Mouse (Mus musculus) frontal cortex, postnatal 36 days (tissue): ENCODE results near the gene Slc7a7.

Source experiments
- DNase-seq, 2 experiments: peaks; one replicate each; pipeline ENCODE4 v3.0.0; 2022; ENCODE audit warnings: low spot score in 2 of 2

Gene Slc7a7

DNA sequence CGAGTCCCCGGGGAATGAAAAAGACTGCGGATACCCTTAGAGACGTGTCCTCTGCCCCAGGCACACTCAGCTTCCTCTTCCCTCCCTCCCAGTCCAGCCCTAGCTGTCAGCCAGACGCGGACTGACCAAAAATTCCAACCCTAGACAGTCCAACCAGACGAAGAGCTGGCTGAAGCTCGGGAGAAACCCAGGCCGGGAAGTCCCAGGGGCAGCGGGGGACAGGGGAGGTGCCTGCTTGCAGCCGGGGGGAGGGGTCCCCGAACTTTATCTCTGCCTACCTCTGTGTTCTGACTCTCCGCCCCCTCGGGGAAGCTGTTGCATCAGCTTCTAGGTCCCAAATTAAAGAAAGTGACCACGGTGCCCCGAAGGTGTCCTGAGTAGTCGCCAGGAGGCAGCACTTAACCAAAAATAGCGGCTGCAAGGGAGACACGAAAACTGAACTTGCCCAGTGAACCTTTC, at the start of gene Slc7a7:
Gene Slc7a7, minus strand, starts transcription at position 158 of the 459 bp plus-strand sequence.
- DNase-seq = no peak

DNA sequence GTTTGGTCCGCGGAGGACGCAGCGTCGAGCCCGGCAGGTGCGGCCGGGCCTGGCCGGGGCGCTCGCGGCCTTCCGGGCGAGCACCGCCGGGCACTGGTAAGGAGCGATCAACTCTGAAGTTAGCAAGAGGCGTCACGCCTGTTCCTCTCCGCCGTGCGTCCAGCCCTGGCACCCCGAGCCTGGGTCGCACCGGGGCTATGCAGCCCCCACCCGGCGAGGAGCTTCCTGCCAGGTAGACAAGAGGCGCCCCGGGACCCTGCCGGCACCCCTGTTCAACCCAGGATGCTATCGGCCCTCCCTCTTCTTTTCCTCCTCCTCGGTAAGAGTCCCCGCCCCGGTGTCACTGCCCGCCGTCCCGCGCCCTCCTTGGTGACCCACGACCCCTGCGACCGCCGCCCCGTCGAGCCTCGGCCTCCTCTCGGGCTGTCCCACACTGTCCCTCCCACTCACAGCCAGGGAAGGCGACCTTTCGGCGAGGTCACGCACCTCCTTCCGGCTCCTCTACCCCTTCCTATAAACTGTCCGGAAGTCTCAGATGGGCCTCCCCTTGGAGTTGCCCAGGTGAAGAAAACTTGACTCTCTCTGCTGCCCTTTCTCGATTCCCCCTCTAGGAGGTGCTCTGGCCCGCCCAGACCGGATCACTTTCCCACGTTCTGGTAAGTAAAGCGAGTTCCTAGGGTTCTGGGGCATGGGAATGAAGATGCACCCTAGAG, 46.9 kb upstream of the Slc7a7 start:
- DNase-seq = peak; percentile 24 to 30

DNA sequence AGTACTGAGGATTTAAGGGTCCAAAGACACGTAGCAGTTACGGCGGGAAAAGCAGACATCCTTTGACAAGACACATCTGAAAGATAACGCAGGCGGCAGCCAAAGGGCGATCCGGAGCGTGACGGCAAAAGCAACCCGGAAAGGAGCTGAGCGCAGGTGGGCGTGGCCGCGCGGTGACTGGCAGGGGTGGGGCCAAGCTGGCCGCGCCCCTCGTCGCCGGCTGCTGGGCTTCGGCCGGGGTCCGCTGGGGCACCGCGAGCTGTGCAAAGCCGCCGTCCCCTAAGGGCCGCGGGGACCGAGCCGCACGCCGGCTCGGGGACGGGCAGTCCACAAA, 46.3 kb upstream of the Slc7a7 start, which contains the start of gene Lrp10:
Gene Lrp10, plus strand, starts transcription at position 179 of the 334 bp plus-strand sequence.
- DNase-seq = peak; percentile 81 to 82

DNA sequence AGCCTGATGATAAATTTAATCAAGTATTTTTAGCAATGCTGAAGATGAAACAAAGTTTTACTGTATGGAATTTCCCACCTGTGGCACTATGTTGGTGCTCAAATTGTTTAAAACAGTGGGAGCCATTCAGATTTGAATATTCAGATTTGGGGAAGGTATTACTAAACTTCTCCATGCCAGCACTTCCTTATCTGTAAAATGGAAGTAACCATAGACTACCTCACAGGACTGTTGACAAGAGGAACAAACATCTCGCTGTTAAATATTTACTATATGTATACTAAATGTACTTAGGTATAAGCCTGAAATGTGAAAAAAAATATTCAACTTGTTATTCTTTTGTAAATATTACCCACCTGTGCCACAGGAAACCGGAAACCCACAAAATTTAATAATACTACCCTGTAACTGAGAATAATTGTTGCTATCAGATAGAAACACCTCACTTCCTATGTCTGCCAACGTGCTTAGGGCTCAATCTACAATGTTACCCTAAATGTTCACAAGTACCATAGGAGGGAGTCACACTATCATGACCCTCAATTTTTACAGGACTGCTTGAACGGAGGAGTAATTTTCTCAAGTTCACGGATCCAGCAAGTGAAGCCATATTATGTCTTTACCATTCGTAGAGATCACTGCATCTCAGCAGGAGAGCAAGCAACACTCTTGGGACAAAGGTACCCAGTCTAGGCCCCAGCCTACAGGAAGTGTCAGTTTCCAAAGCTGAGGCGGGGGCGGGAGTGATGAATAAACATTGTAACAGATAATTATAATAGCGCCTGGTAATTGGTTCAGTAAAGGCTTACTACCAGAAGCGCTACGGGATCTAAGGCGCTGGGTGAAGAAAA, 45.8 kb upstream of the Slc7a7 start:
- no peak for DNase-seq

DNA sequence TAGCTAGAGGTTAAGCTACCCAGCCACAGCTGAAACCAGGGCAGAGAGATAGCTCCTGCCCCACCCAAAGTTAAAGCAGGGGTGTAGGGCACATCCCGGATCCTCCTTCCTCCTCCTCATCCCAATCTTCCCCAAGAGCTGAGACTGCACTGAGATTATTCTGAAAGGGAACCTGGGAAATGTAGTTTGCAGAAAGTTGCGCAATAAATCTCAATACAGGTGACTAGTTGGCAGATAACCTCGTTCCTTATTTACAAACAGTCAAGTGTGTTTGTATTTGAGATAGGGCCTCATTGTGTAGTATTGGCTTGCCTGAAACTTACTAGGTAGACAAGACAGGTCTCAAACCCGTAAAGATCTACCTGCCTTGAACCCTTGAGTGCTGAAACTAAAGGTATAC, 44.6 kb upstream of the Slc7a7 start:
- no peak for DNase-seq

DNA sequence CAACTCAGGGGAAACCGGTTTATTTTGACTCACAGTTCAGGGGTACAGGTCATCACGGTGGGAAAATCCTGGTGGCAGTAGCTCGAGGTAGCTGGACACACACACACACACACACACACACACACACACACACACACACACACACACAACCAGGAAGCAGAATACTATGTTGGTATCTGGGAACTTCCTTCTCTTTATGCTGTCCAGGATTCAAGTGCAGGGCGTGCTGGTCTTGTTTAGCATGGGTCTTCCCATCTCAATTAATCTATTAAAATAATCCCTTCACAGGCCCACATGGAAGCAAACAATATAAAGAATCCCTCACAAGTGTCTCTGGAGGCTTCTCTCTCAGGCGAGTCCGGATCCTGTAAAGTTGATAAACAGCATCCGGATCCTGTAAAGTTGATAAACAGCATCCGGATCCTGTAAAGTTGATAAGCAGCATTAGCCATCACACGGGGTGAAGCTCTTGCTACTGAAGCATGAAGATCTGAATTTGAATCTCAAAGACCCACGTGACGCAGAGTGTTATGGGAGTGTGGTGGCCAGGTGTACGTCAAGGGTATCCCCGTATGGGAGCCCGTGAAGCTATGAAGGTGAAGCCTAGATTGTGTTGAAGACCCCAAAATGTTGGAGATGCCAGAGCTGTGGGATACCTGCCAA, 40.5 kb upstream of the Slc7a7 start:
- DNase-seq = no peak

DNA sequence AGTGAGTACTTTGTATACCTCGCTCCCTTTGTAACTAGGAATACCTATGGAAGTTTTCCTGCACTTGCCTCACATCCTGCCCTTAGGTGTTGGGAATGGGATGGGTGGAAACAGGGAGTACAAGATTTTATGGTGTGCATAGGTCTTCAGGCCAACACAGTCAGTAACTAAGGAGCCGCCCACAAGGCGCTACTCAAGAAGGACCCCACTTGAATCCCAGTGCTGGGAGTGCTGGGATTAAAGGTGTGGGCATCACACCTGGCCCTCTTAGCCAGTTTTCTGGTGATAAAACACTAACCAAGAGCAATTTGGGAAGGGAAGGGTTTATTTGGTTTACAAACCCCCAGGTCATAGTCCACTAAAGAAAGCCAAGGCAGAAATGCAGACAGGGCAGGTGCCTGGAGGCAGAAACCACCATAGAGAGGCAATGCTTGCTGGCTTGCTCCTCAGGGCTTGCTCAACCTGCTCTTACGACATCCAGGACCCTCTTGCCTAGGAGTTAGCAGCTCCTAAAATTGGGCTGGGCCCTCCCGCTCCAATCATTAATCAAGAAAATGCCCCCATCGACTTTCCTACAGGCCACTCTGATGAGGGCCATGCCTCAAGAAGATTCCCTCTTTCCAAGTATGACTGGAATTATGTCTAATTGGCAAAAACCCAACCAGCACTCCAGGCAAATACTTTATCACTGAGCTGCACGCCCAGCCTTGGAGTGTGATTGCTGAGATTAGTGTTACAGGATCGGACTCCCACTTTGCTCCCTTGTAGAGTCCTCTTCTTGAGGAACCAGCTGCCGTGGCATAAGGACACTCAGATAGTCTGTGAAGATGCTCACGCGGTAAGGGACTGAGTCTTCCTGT, 37.3 kb upstream of the Slc7a7 start:
- DNase-seq = no peak

DNA sequence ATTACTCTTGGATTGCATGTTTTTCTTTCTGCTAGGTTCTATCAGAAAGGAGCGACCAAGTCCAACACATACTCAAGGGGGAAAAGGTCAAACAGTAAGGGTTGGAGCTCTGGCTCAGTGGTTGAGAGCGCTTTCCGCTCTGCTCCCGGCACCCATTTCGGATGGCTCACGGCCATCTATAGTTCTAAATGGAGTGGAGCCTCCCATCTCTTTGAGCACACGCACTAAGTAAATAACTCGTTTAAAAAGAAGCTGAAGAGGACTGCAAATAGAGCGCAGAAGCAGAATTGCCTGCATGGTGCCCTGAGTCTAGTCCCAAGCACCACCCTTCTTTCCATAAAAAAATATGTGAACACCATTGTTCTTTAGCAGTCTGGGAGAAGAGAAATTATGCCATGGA, 36.0 kb upstream of the Slc7a7 start:
- no peak for DNase-seq

DNA sequence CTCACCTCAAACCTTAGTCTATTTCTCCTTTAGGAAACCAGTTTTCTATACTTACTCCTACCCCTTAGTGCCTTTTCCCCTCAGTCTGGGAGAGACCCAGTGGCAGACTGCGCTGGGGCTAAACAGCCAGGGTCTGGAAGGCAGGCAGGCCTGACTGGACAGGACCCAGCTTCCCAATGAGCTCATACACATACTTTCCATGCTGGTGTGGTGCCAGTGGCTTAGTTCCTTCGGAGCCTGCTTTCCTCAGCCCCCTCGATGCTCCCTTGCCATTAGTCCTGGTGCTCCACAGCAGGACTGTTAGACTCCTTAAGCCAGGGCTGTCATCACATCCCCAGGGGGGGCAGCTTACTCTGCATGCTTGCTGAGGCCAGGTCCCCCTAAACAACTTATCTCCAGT, 27.9 kb upstream of the Slc7a7 start:
- no peak for DNase-seq

DNA sequence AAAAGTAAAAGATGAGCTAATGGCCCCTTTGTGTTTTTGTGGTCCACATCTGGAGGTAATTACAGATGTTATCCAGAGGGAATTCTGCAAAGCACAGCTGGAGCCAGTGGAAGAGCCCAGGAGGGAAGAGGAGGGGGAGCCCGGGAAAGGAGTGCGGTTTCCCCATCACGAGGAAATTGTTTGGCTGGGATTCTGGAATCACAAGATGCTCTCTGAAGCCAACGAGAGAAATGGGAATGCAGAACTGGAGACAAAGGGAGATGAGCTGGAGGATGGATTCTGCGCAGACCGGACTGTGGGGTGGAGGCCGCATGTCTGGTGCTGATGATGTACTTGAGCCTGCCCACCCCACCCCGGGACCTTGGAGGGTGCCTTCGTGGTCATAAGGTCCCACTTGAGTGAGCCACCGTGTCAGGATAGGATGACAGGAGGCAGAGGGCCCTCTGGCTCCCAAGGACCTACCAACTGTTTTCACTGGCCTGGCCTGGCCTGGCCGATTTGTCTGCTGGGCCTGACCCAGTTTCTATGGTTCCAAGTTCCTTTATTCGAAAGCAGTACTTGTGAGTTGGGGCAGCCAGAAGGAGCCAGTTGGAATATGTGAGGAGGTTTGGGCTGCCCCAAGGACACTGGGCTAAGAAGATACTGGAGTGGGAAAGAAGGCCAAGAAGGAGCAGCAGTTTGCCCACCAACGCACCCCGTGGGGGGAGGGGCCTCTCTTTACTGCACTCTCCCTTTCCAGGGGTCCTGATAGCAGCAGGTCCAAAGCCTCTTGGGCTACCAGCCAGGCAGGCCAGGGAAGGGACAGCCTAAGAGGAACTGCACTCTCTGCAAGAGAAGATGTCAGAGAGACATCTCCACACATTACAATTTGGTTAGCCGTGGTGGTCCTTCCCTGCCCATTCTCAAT, 26.4 kb upstream of the Slc7a7 start:
- no peak for DNase-seq

DNA sequence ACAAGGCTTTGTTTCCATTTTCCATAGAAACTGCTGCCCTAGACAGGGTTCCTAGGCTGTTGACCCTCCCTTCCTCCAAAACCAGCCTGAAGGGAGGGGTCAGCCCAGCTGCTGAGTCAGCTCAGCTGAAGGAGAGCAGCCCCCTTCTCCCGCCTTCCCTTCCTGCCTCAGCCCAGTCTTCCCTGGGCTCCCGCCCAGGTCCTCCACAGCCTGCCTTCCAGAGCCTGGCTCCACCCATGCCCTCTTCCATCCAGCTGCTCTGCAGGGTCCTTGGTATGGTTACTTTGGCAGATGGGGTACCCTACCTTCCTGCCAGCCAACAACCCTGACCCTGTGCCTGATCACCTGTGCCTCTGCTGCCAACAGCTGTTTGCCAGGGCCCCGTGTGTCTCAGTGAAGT, 25.6 kb upstream of the Slc7a7 start:
- no peak for DNase-seq

DNA sequence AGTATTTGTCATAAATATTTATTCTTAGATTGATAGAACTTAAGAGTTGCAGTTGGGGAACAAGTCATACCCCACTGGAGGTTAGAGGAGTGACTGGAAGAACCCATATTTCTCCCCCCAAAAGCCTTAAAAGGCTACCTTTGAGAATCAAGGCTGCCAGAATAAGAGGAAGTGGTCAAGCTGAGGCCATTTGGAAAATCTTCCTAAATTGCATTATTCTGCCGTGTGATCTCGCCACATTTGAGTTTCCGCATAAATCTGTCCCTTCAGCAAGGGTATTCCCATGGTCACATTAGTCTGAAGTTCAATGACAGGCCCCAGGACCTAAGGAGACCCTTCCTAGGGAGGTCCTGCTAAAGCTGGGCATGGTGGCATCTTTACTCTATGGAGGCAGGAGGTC, 25.0 kb upstream of the Slc7a7 start:
- DNase-seq = no peak

DNA sequence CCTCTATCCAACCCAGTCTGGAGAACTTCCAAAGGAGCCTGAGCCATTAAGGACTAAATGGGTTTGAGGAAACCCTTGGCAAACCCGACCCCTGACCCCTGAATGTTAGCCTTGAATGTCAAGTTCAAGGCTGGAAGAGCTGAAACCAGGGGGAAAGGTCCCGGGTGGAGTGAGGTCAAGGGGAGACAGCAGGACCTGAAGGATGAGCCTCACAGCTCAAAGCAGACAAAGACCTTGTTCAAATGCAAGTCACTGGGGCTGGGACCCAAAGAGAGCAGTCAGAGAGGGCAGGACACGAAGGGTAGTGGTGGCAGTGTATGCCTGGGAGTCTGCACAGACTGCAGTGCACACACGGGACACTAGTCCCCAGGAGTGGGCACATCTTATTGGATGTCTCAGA, 23.8 kb upstream of the Slc7a7 start:
- DNase-seq = no peak

DNA sequence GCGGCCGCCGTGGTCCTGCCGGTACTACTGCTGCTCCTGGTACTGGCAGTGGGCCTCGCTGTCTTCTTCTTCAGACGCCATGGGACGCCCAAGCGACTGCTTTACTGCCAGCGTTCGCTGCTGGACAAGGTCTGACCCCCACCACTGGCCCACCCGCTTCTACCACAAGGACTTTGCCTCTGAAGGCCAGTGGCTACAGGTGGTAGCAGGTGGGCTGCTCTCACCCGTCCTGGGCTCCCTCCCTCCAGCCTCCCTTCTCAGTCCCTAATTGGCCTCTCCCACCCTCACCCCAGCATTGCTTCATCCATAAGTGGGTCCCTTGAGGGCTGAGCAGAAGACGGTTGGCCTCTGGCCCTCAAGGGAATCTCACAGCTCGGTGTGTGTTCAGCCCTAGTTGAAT, 23.0 kb upstream of the Slc7a7 start:
- DNase-seq = no peak

DNA sequence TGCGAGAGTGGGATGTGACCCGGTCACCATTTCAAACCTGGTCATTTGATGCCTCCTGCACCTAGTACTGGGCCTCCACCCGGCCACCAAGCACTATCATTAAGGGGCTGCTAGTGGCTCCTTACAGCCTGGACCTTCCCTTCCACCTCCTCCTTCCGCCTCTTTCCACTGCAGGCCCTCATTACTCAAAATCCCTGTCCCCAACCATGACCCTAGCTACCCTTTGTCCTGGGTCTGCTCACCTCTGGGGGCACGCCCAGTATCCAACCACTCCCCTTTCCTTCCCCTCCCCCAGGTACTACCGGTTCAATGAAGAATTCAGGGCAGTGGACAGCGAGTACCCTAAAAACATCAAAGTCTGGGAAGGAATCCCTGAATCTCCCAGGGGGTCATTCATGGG, 22.0 kb upstream of the Slc7a7 start:
- no peak for DNase-seq

DNA sequence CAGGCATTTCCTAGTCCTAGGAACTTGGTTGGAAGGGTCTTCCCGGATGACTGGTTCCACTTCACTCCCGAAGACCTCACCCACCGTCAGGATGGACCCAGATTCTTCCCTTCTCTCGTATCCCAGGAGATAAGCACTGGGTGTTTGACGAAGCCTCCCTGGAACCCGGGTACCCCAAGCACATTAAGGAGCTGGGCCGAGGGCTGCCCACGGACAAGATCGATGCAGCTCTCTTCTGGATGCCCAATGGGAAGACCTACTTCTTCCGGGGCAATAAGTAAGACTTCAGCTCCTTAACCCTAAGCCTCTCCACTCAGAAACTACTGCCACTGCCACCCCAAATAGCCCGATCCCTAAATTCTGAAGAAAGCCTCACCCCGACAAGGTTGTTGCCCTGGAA, 21.6 kb upstream of the Slc7a7 start:
- DNase-seq = no peak

DNA sequence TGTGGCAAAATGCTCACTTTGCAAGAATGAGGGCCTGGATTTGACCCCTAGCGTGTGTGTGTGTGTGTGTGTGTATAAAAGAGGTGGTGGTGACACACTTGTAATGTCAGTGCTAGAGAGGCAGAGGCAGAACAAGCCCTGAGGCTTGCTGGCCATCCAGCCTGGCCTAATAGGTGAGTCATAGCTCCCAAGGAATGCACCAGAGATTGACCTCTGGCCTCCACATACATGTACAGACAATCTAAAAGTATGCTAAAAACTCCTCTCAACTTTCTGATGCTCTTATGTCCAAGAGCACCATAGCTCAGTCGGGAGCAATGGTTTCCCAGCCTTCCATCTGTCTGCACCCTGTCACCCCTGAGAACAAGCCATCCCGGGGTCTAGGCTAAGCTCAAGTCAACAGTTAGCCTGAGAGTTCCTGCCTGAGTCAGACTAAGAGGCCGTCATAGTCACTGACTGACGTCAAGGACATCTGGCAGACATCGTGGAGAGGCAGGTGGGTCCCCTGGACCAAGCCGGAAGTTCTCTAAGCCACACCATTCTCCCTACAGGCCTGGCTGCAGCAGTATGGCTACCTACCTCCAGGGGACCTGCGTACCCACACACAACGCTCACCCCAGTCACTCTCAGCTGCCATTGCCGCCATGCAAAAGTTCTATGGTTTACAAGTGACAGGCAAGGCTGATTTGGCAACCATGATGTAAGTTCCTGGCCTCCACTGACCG, 17.8 kb upstream of the Slc7a7 start:
- no peak for DNase-seq

DNA sequence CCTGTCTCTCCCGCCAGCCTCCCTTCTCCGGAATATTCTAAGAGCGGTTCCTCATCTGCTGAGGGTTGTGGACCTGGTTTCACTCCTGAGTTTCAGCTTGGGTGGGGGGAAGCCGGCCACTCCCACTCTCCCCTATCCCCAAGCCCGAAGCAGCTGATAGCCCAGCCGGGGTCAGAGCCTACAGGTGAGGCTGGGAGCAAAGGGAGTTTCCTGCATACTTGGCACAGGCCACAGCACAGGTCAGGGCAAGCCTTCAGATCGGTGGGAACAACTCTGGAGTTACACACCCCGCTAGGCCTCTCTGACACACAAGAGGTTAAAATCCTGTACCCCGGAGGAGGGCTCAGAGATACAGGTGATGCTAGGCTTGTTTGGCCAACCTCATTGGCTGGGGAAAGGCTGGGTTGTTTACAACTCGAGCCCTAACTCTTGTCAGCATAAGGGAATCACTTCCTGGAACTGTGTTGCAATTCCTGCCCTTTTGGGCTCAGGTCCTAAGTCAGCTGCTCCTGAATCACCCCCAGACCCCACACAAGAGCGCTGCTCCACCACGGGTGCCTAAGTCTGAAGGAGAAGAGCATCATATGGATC, 16.5 kb upstream of the Slc7a7 start:
- no peak for DNase-seq
